Mouse (Mus musculus): Measurements from ENCODE around the gene Stk32c. TPM values are rescaled to one million over a fixed set of nuclear protein-coding genes. Genes with fewer than 3 reads are reported as not detected.
A peak's percentile ranks its signal among the peaks of the same experiment; 100 is the strongest.

Gene Stk32c
- polyA plus RNA-seq, 1 experiment from 2014 or later: 2.3 TPM

- H3K36me3 ChIP-seq (ENCODE audit: control insufficient read depth, insufficient read depth): no peaks in the 10 kb centered on the region
- no peak overlapping the region for H3K27ac ChIP-seq (ENCODE audit: low read length)
- 63% methylated on average over 7 of the region's 7 CpGs for WGBS
- H3K9me3 ChIP-seq (ENCODE audit: control insufficient read depth, low read length): no peaks in the 10 kb centered on the region
- H3K4me3 ChIP-seq (replicated peaks; ENCODE audit: low read length): no peak overlapping the region
- H3K4me2 ChIP-seq (ENCODE audit: low read length): no peak overlapping the region
- ATAC-seq: 0 out of 2 replicates have a peak, but pooled peaks have one; percentile 15
- H3K4me1 ChIP-seq (replicated peaks; ENCODE audit: control insufficient read depth, insufficient read depth, low read length): peaks cover 8% of the 10 kb centered on the region; the same call in 1 of the 2 replicates
- no peak overlapping the region for H3K9ac ChIP-seq (replicated peaks; ENCODE audit: low read depth, low read length)
- no peaks in the 10 kb centered on the region for H3K27me3 ChIP-seq (replicated peaks; ENCODE audit: control insufficient read depth, insufficient read depth, low read length)
Observed at GRCm38 (mm10) chr7:139126549-139126948, 86.6 kb downstream of the Stk32c start.

- Histone ChIP-seq H3K4me3 (replicated peaks; ENCODE audit: low read length) (no peak overlapping the region), H3K27ac (ENCODE audit: low read length) (no peak overlapping the region), H3K9me3 (ENCODE audit: control insufficient read depth, low read length) (no peaks in the 10 kb centered on the region), H3K4me2 (ENCODE audit: low read length) (no peak overlapping the region), H3K27me3 (replicated peaks; ENCODE audit: control insufficient read depth, insufficient read depth, low read length) (no peaks in the 10 kb centered on the region), H3K4me1 (replicated peaks; ENCODE audit: control insufficient read depth, insufficient read depth, low read length) (peaks cover 8% of the 10 kb centered on the region; the same call in 1 of the 2 replicates), H3K36me3 (ENCODE audit: control insufficient read depth, insufficient read depth) (no peaks in the 10 kb centered on the region), H3K9ac (replicated peaks; ENCODE audit: low read depth, low read length) (no peak overlapping the region)
- 90% methylated on average over 4 of the region's 4 CpGs for WGBS
- ATAC-seq: no peak
Observed at GRCm38 (mm10) chr7:139125881-139126280, 87.2 kb downstream of the Stk32c start.

GRCm38 (mm10) chr7:139119775-139120153 lies 93.3 kb downstream of the Stk32c start:
- H3K36me3 ChIP-seq (ENCODE audit: control insufficient read depth, insufficient read depth): no peaks in the 10 kb centered on the region
- H3K9me3 ChIP-seq (ENCODE audit: control insufficient read depth, low read length): no peaks in the 10 kb centered on the region
- 0 out of 2 replicates have a peak, but pooled peaks have one; percentile 4 for ATAC-seq
- WGBS: 50% methylated on average over 2 of the region's 2 CpGs
- no peak overlapping the region for H3K9ac ChIP-seq (replicated peaks; ENCODE audit: low read depth, low read length)
- no peaks in the 10 kb centered on the region for H3K4me1 ChIP-seq (replicated peaks; ENCODE audit: control insufficient read depth, insufficient read depth, low read length)
- no peak overlapping the region for H3K4me3 ChIP-seq (replicated peaks; ENCODE audit: low read length)
- no peak overlapping the region for H3K4me2 ChIP-seq (ENCODE audit: low read length)
- no peaks in the 10 kb centered on the region for H3K27me3 ChIP-seq (replicated peaks; ENCODE audit: control insufficient read depth, insufficient read depth, low read length)
- H3K27ac ChIP-seq (ENCODE audit: low read length): no peak overlapping the region

GRCm38 (mm10) chr7:139119152-139119774 lies 93.8 kb downstream of the Stk32c start:
- Histone ChIP-seq H3K9me3 (ENCODE audit: control insufficient read depth, low read length) (no peaks in the 10 kb centered on the region), H3K36me3 (ENCODE audit: control insufficient read depth, insufficient read depth) (no peaks in the 10 kb centered on the region), H3K27me3 (replicated peaks; ENCODE audit: control insufficient read depth, insufficient read depth, low read length) (no peaks in the 10 kb centered on the region), H3K27ac (ENCODE audit: low read length) (no peak overlapping the region), H3K9ac (replicated peaks; ENCODE audit: low read depth, low read length) (no peak overlapping the region), H3K4me1 (replicated peaks; ENCODE audit: control insufficient read depth, insufficient read depth, low read length) (no peaks in the 10 kb centered on the region), H3K4me3 (replicated peaks; ENCODE audit: low read length) (no peak overlapping the region), H3K4me2 (ENCODE audit: low read length) (no peak overlapping the region)
- WGBS: 43% methylated on average over 13 of the region's 13 CpGs
- ATAC-seq: peak; percentile 82

GRCm38 (mm10) chr7:139107908-139108650 lies 105.0 kb downstream of the Stk32c start:
- H3K36me3 ChIP-seq (ENCODE audit: control insufficient read depth, insufficient read depth): no peaks in the 10 kb centered on the region
- H3K9ac ChIP-seq (replicated peaks; ENCODE audit: low read depth, low read length): no peak overlapping the region
- 83% methylated on average over 9 of the region's 9 CpGs for WGBS
- no peaks in the 10 kb centered on the region for H3K9me3 ChIP-seq (ENCODE audit: control insufficient read depth, low read length)
- H3K4me2 ChIP-seq (ENCODE audit: low read length): no peak overlapping the region
- ATAC-seq: no peak
- H3K27ac ChIP-seq (ENCODE audit: low read length): no peak overlapping the region
- H3K4me3 ChIP-seq (replicated peaks; ENCODE audit: low read length): no peak overlapping the region
- H3K4me1 ChIP-seq (replicated peaks; ENCODE audit: control insufficient read depth, insufficient read depth, low read length): no peaks in the 10 kb centered on the region; the same call in 1 of the 2 replicates
- no peaks in the 10 kb centered on the region for H3K27me3 ChIP-seq (replicated peaks; ENCODE audit: control insufficient read depth, insufficient read depth, low read length)

- Histone ChIP-seq H3K27ac (ENCODE audit: low read length) (no peak overlapping the region), H3K9ac (replicated peaks; ENCODE audit: low read depth, low read length) (no peak overlapping the region), H3K4me2 (ENCODE audit: low read length) (no peak overlapping the region), H3K36me3 (ENCODE audit: control insufficient read depth, insufficient read depth) (no peaks in the 10 kb centered on the region), H3K4me1 (replicated peaks; ENCODE audit: control insufficient read depth, insufficient read depth, low read length) (no peaks in the 10 kb centered on the region; the same call in 1 of the 2 replicates), H3K9me3 (ENCODE audit: control insufficient read depth, low read length) (no peaks in the 10 kb centered on the region), H3K27me3 (replicated peaks; ENCODE audit: control insufficient read depth, insufficient read depth, low read length) (no peaks in the 10 kb centered on the region), H3K4me3 (replicated peaks; ENCODE audit: low read length) (no peak overlapping the region)
- WGBS: 75% methylated on average over 7 of the region's 7 CpGs
- no peak for ATAC-seq
Observed at GRCm38 (mm10) chr7:139105705-139106104, 107.4 kb downstream of the Stk32c start.

GRCm38 (mm10) chr7:139105076-139105475 lies 108.0 kb downstream of the Stk32c start:
- Histone ChIP-seq H3K9me3 (ENCODE audit: control insufficient read depth, low read length) (no peaks in the 10 kb centered on the region), H3K9ac (replicated peaks; ENCODE audit: low read depth, low read length) (no peak overlapping the region), H3K36me3 (ENCODE audit: control insufficient read depth, insufficient read depth) (no peaks in the 10 kb centered on the region), H3K4me2 (ENCODE audit: low read length) (no peak overlapping the region), H3K27ac (ENCODE audit: low read length) (no peak overlapping the region), H3K27me3 (replicated peaks; ENCODE audit: control insufficient read depth, insufficient read depth, low read length) (no peaks in the 10 kb centered on the region), H3K4me3 (replicated peaks; ENCODE audit: low read length) (no peak overlapping the region), H3K4me1 (replicated peaks; ENCODE audit: control insufficient read depth, insufficient read depth, low read length) (no peaks in the 10 kb centered on the region; the same call in 1 of the 2 replicates)
- no peak for ATAC-seq
- 84% methylated on average over 5 of the region's 5 CpGs for WGBS

- no peaks in the 10 kb centered on the region for H3K36me3 ChIP-seq (ENCODE audit: control insufficient read depth, insufficient read depth)
- no peaks in the 10 kb centered on the region for H3K9me3 ChIP-seq (ENCODE audit: control insufficient read depth, low read length)
- H3K4me1 ChIP-seq (replicated peaks; ENCODE audit: control insufficient read depth, insufficient read depth, low read length): no peaks in the 10 kb centered on the region; the same call in 1 of the 2 replicates
- no peak overlapping the region for H3K9ac ChIP-seq (replicated peaks; ENCODE audit: low read depth, low read length)
- no peak overlapping the region for H3K4me2 ChIP-seq (ENCODE audit: low read length)
- H3K27me3 ChIP-seq (replicated peaks; ENCODE audit: control insufficient read depth, insufficient read depth, low read length): no peaks in the 10 kb centered on the region
- 58% methylated on average over 10 of the region's 10 CpGs for WGBS
- H3K4me3 ChIP-seq (replicated peaks; ENCODE audit: low read length): no peak overlapping the region
- no peak overlapping the region for H3K27ac ChIP-seq (ENCODE audit: low read length)
- no peak for ATAC-seq
Observed at GRCm38 (mm10) chr7:139103960-139104381, 109.1 kb downstream of the Stk32c start.

- Histone ChIP-seq H3K4me3 (replicated peaks; ENCODE audit: low read length) (no peak overlapping the region), H3K9me3 (ENCODE audit: control insufficient read depth, low read length) (no peaks in the 10 kb centered on the region), H3K9ac (replicated peaks; ENCODE audit: low read depth, low read length) (no peak overlapping the region; the same call in 1 of the 2 replicates), H3K4me1 (replicated peaks; ENCODE audit: control insufficient read depth, insufficient read depth, low read length) (no peaks in the 10 kb centered on the region), H3K4me2 (ENCODE audit: low read length) (no peak overlapping the region), H3K27ac (ENCODE audit: low read length) (no peak overlapping the region), H3K36me3 (ENCODE audit: control insufficient read depth, insufficient read depth) (no peaks in the 10 kb centered on the region), H3K27me3 (replicated peaks; ENCODE audit: control insufficient read depth, insufficient read depth, low read length) (no peaks in the 10 kb centered on the region)
- no peak for ATAC-seq
- WGBS: 68% methylated on average over 3 of the region's 3 CpGs
Observed at GRCm38 (mm10) chr7:139101826-139102225, 111.3 kb downstream of the Stk32c start.

Measured in forebrain, embryonic 16.5 days (tissue).